Mouse (Mus musculus): ENCODE results near the gene Kctd2.

GRCm38 (mm10) chr11:115439326-115439725 lies 19.4 kb downstream of the Kctd2 start:
- no peak for TF ChIP-seq CTCF (IDR thresholded peaks at IDR 0.05; ENCODE audit: borderline replicate concordance, control insufficient read depth, extremely low read depth, insufficient read depth, low read length, poor library complexity)
- no peak for TF ChIP-seq POLR2A (IDR thresholded peaks at IDR 0.05; ENCODE audit: control insufficient read depth, extremely low read depth, insufficient read depth, low read length, poor library complexity)
